Mouse (Mus musculus) cerebellum, adult 2 months (tissue): Measurements from ENCODE around the gene Tagap1. TPM values are rescaled to one million over a fixed set of nuclear protein-coding genes. Genes with fewer than 3 reads are reported as not detected.
"Not testable (repeated sequence)": the region's sequence is repeated elsewhere in the genome, so short reads cannot be mapped to it uniquely, and the experiment has no call there.

ENCODE experiments used
- DNase-seq, 2 experiments: peaks; one replicate each; pipeline ENCODE4 v3.0.0; 2021
- H3K27ac ChIP-seq: fragments of 200-500 bp; 2 replicates; pipeline ENCODE4 v1.5.1; 2012; ENCODE audit warnings: low read length, control low read depth, inconsistent platforms; ENCODE audit not compliant: insufficient read depth
- H3K27me3 ChIP-seq: fragments of 200-500 bp; 2 replicates; pipeline ENCODE4 v1.6.1; 2012; ENCODE audit warnings: inconsistent platforms, mild to moderate bottlenecking, low read length, moderate library complexity; ENCODE audit not compliant: control insufficient read depth, insufficient read depth
- H3K4me1 ChIP-seq: fragments of 200-500 bp; 2 replicates; pipeline ENCODE4 v1.6.1; 2011; ENCODE audit warnings: low read length; ENCODE audit not compliant: control insufficient read depth, insufficient read depth
- H3K4me3 ChIP-seq: fragments of 200-500 bp; replicated peaks from 2 replicates; pipeline ENCODE3; 2011; ENCODE audit warnings: mild to moderate bottlenecking, low read depth, low read length, control low read depth; ENCODE audit not compliant: insufficient read depth
- WGBS: fragments of 180-500 bp; shearing (Covaris S2); methylation state at CpG from one replicate; pipeline ENCODE4 v1.1.7; 2018; 5-methylcytosine and 5-hydroxymethylcytosine counted together
- polyA plus RNA-seq: library from polyadenylated mRNA; depleted of rRNA; stranded (reverse); fragments of >200 nt; gene quantifications from 2 replicates; pipeline ENCODE4 v1.2.3, GENCODE M21; 2012

The Tagap1 gene
- polyA plus RNA-seq, 1 experiment, result 38.7 TPM

DNA sequence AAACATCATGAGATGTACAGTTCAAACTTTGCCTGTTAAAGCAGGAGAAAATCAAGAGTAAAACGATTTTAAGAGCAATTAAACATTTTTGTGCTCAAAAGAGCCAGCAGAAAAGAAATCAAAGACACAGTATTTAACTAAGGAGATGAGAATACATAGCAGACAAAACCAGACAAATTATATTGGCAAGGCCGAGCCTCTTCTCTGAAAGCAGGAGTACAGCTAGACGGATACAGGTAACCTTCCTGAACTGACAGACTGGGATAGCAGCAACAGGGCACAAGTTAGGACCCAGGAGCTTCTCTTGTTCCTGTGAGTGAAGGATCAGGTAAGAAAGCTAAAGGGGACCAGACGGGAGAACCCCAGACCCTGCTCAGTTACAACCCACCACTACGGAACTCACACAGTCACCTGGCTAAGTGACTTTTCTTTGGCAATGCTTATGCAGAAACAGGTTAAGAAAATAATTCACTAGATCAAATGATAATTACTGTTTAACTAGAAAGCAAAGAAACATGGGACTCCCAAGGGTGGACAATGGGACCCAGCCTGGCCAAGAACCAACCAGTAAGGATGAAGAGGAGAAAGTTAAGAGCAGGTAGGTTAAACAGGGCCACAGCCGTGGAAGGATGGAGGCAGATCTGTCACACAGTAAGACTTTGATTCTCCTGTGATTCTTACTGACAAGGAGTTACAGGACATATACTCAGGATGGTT is 1.3 kb downstream of the Tagap1 start:
- not testable (repeated sequence) for H3K27me3 ChIP-seq, DNase-seq, H3K27ac ChIP-seq, H3K4me1 ChIP-seq, H3K4me3 ChIP-seq
- WGBS, result 41% methylated on average over 5 of the region's 6 CpGs

DNA sequence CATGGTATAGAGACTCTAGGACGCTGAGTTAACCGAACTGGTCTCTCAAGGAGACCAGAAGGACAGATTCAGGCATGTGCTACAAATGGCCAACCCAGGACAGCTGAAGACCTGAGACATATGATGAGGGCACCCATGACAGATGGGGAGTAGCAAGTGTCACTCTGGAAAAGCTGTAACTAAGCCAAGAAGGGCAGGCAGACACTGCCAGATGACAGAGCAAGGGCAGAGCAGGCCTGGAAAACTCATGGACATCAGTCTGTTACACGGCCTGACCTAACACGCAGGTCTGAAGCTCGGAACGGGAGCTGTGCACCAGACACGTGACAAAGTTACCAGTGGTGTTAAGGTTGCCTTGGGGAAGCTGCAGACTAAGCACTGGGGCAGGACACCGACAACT is 2.1 kb downstream of the Tagap1 start:
- DNase-seq, result peak in 1 of 2 experiments; percentile 30
- H3K27me3 ChIP-seq, H3K4me3 ChIP-seq, H3K4me1 ChIP-seq, H3K27ac ChIP-seq: not testable (repeated sequence)
- 26% methylated on average over 7 of the region's 8 CpGs for WGBS

- WGBS, result 18% methylated on average over 9 of the region's 9 CpGs
- H3K4me1 ChIP-seq, DNase-seq, H3K4me3 ChIP-seq, H3K27ac ChIP-seq, H3K27me3 ChIP-seq: not testable (repeated sequence)
These were observed 12.2 kb downstream of the Tagap1 start for GRCm38 (mm10) chr17:6948769-6949228.

GRCm38 (mm10) chr17:6947984-6948768 is 12.8 kb downstream of the Tagap1 start, which contains the start of gene Rsph3b:
Rsph3b (minus strand) TSS chr17:6948682.
- WGBS, result under 1% methylated on average over 71 of the region's 73 CpGs
- peak; percentile 70 to 74 for DNase-seq

GRCm38 (mm10) chr17:6947637-6947983 is 13.3 kb downstream of the Tagap1 start:
- not testable (repeated sequence) for DNase-seq, H3K4me3 ChIP-seq, H3K4me1 ChIP-seq, H3K27ac ChIP-seq, H3K27me3 ChIP-seq
- no CpG with 5 or more reads among the region's 8 CpGs for WGBS

More at GRCm38 (mm10) chr17:6947984-6948768, 12.8 kb downstream of the Tagap1 start, which contains the start of gene Rsph3b:
- H3K27ac ChIP-seq, H3K27me3 ChIP-seq, H3K4me1 ChIP-seq: not testable (repeated sequence)
- peak within 1 kb of the TSS; percentile 67 for H3K4me3 ChIP-seq

DNA sequence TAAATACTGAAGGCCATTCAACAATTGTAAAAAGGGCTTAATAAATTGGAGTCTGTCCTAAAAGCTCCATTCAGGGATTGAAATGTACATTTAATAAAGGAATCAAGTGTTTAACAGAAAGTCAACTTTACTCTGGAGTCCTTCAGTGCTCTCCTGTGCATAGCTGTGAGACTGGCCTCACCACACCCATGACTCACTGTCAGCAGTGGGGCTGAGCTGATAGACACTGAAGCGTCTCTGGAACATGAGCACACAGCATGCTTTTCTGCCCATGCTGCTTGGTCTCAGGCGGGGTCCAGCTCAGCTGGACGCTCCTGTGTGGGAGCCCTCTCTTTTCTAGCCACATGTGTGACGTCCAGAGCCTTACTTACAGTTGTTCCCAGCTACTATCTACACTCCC is 18.4 kb downstream of the Tagap1 start:
- H3K4me1 ChIP-seq, H3K27ac ChIP-seq, DNase-seq, H3K4me3 ChIP-seq, H3K27me3 ChIP-seq: not testable (repeated sequence)
- WGBS, result no CpG with 5 or more reads among the region's 4 CpGs

GRCm38 (mm10) chr17:6931625-6932024 is 29.3 kb downstream of the Tagap1 start:
- H3K4me1 ChIP-seq, DNase-seq, H3K4me3 ChIP-seq, H3K27ac ChIP-seq, H3K27me3 ChIP-seq: not testable (repeated sequence)
- WGBS, result 98% methylated on average over 7 of the region's 7 CpGs

DNA sequence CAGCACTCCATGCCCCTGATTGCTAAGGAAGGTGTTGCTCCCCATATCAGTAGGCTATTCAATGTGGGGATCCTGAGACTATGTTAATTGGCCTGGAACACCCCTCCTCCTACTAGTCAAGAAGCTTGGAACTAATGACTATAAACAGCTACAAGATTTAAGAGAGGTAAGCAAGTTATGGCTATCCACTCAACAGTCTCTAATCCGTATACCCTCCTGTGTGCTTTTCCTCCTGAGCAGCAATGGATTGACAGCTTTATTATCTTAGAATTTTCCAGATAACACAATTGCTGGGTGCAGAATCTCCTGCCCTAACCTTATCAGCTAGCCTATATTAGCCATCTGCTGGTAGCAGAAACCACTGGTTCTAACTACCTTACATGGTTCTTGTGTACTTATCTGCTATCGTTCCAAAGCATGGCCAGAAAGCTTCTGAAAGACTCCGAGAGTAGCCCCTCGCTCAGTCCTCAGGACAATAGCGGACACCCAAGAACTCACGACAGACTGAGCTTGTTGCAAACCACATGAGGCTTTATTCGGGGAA is 40.5 kb downstream of the Tagap1 start:
- WGBS, result 96% methylated on average over 7 of the region's 7 CpGs
- not testable (repeated sequence) for DNase-seq, H3K4me3 ChIP-seq, H3K27ac ChIP-seq, H3K4me1 ChIP-seq, H3K27me3 ChIP-seq

DNA sequence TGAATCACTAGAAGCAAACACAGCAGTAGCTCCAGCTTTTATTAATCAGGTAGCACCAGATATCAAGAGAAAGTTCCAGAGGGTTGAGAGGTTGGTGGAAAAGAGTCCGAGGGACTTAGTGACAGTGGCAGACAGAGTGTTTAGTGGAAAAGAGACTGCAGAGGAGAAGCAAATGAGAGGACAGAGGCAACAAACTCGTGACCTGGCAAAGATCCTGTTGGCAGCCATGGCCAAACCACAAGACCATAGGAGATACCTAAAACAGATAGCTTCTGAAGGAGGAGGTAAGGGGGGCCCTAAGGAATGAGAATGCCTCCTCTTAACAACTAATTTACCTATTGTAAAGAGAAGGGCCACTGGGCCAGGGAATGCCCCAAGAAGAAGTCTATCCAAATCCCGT is 41.6 kb downstream of the Tagap1 start:
- H3K4me3 ChIP-seq, DNase-seq, H3K4me1 ChIP-seq, H3K27ac ChIP-seq, H3K27me3 ChIP-seq: not testable (repeated sequence)
- WGBS, result 89% methylated on average over 3 of the region's 3 CpGs

- H3K27me3 ChIP-seq, H3K4me3 ChIP-seq, DNase-seq, H3K4me1 ChIP-seq, H3K27ac ChIP-seq: not testable (repeated sequence)
- WGBS, result 98% methylated on average over 4 of the region's 4 CpGs
These were observed 45.7 kb downstream of the Tagap1 start for GRCm38 (mm10) chr17:6915282-6915681.

DNA sequence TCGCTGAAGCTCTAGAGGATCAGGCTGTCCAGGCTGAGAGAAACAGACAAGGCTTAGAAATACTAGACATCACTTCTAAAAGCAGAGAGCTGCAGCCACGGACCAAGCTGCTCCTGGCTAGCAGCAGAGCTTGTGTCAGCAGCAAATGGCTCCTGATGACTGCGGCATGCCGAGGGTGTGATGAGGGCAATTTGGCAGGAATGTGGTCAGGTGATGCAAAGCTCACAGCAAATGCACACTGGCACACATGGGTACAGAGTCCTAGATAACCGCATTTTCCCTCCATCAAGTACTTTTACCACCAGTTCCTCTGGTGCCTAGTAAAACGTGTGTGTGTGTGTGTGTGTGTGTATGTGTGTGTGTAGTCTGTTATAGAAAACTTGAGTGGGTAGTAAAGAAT is 46.9 kb downstream of the Tagap1 start:
- H3K27me3 ChIP-seq, H3K27ac ChIP-seq, DNase-seq, H3K4me3 ChIP-seq, H3K4me1 ChIP-seq: not testable (repeated sequence)
- 44% methylated on average over 2 of the region's 6 CpGs for WGBS
